Mouse (Mus musculus): ENCODE results near the gene Pex16.

Pex16 gene

DNA sequence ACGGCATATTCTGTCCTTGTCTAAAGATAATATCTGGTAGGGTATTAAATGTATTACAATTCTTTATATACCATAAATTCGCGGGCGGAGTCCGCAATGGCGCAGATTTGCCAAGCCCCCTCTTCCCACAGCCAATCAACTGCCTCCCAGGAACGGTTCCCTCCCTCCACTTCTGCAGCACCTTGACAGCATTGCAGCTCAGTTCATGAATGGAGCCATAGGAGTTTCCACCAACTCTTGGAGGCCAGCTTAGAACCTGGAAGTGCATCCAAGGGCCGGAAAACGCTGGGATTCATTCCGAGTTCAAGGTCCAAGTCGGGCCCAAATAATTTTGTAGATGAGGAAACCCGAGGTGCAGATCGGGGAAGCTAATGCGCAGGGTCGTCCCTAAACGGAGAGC, at the start of gene Pex16, which contains the start of gene Large2:
Pex16 (plus strand) TSS at position 163 of the 400 bp plus-strand sequence.
Large2 (minus strand) TSS at position 356 of the 400 bp plus-strand sequence.
- peak; percentile 74 to 81 for DNase-seq (ENCODE audit: low spot score in 2 of 2)

DNA sequence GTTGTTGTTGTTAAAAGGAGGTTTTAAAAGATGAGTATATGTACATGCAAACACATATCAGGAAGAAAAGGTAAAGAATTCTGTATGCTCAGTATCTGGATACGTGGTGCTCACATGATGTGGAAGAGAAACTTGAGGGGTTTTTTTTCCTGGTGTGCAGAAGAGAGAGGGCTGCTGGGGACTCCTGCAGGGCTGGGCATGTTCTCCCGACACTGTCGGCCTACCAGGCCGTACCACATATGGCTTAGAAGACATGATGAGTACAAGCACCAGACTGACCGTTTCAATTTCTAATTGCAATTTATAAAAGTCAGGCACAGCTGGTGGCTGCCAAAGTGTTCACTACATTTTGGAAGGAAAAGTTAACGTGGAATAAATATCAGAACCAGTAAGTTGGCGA, 48.8 kb upstream of the Pex16 start:
- no peak for DNase-seq (ENCODE audit: low spot score in 2 of 2)

- DNase-seq (ENCODE audit: low spot score in 2 of 2), result no peak
Measured at GRCm38 (mm10) chr2:92326221-92326620, 48.3 kb upstream of the Pex16 start.

DNA sequence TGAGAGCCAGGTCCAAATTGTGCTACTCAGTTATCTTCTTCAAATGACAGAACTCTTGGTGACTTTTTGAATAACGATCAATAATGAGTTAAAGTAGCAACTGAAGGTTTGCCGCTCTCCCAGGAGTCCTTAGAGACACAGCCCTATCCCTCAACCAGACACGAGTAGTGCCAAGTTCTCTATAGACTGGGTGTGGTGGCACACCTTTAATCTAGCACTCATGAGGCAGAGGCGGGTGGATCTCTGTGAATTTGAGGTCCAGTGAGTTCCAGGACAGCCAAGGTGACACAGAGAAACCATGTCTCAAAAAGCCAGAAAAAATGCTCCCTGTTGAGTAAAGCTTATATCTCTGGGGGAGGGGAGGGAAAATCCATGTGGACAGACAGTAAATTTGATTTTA, 46.9 kb upstream of the Pex16 start:
- no peak for DNase-seq (ENCODE audit: low spot score in 2 of 2)

DNA sequence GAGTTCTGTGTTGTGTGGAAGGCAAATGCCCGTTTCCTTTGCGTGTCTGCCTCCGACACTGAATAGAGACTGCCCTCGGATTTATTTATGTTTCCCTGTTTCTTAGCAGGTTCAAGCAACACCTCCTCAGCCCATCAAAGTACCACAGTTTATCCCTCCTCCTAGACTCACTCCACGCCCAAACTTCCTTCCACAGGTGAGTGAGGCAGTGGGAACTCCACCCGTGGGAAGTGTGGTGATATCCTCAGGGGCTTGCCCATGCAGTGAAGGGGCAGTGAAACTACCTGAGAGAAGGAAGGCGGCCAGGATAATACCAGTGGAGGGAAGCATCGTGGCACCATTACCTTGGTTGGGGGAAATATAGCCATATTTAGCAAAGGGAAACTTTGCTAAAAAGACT, 46.3 kb upstream of the Pex16 start:
- DNase-seq (ENCODE audit: low spot score in 2 of 2), result no peak

DNA sequence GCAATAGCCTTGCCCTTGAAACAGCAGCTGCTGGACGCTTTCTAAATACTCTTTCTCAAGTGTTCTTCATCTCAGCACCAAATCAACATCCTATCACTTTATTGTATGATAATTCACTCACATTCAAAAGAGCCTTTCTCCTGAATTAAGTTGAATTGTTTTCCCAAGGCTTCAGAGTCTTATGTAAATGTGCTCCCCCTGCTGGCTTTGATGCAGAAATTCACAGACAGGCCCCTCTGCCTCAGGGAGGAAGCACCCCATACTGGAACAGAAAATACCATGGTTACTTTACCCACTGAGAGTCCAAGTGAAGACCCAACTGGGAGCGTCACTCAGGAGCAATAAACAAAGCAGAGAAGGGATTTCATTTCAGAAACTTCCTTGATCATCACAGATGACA, 43.6 kb upstream of the Pex16 start:
- peak in 1 of 2 experiments; percentile 69 for DNase-seq (ENCODE audit: low spot score in 2 of 2)

GRCm38 (mm10) chr2:92331410-92331809, 43.1 kb upstream of the Pex16 start:
- peak in 1 of 2 experiments; percentile 42 for DNase-seq (ENCODE audit: low spot score in 2 of 2)

DNA sequence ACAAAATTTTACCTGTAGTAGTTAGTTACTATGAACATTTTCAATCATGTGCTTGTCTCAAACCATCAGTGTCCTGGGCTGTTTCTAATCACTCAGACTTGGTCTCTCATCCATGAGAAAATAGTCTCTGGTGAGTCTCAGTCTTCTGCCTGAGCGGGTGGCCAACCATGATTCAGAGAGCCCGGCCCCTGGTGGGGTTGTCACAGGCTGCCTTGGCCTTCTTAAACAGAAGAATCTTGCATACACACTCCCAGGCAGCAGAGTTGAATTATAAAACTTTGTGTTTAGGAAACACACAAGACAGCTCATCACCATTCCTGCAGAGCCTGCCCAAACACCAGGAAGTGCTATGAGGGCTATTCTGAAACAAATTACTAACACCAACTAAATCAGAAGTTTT, 42.6 kb upstream of the Pex16 start:
- no peak for DNase-seq (ENCODE audit: low spot score in 2 of 2)

GRCm38 (mm10) chr2:92342418-92342817, 32.1 kb upstream of the Pex16 start:
- no peak for DNase-seq (ENCODE audit: low spot score in 2 of 2)

DNA sequence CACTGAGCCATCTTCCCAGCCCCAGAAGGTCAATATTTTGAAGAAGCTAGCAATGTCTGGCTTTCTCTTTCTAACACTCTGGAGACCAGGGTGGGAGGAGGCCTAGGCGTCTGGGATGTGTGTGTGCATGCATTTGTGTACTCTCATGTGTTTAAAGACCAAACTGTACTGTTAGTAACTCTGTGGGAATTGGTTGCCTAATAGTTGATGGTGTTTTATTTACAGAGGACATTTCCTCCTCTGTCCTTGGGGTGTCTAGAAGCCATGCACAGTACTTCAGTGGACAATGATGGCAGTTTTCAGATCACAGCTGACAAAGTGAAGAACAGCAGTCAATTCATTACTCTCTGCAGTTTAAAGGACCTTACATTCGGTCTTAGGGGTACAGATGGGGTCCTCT, 27.3 kb upstream of the Pex16 start:
- no peak for DNase-seq (ENCODE audit: low spot score in 2 of 2)

DNA sequence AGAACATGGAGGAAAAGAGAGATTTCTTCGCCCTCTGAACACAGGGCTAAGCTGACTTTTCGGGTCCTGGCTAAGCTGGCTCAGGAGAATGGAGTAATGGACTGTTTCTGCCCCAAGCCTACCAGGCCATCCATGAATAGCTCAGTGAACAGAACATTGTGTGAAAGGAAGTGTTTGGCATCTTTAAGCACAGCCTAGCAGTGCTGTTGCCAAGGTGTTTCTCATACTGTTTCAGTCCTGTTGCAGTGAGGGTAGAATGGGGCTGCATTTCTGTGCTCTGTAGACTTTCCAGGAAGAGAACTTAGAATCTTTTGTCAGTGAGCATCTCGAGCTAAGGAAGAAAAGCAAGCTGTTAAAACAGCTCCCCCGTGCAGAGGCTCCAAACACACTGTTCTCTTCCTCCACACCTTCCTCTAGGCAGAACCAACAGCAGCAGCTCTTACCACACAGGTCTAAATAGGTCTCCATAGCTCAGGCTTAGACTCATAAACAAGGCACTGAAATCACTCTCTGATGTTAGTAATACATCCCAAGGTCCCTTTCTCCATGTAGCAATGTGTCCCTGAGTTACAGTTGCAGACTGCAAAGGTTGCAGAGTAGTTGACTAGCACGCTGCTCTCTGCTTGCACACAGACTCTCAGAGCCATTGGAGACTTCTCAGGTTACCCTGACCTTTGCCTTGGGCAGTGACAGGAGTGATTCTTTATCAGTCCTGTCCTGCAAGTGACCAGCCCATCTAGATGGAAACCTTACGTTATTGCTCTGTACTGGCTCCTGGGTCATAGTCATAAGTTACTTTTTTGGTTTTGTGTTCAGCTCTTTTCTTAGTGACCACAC, 24.7 kb upstream of the Pex16 start:
- no peak for DNase-seq (ENCODE audit: low spot score in 2 of 2)

GRCm38 (mm10) chr2:92350686-92351085, 23.8 kb upstream of the Pex16 start:
- DNase-seq (ENCODE audit: low spot score in 2 of 2), result no peak

GRCm38 (mm10) chr2:92353402-92353801, 21.1 kb upstream of the Pex16 start:
- no peak for DNase-seq (ENCODE audit: low spot score in 2 of 2)

DNA sequence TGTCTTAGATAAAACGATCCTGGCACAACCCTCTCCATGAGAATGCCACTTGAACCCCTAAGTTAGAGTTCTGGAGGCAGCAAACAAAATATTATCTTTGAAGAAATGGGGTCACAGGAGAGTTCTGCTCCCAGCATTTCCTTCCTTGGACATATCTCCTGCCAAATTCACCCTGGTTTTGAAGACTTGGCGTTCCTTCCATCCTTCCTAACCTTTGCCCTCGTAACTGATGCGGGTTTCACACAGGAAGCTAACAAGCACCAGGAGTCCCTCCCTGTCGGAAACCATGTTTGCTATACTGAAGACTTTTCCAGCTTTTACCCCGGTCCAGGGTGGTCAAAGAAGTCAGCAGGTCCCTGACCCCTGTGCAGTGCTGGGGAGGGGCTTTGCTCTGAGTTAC, 20.3 kb upstream of the Pex16 start:
- no peak for DNase-seq (ENCODE audit: low spot score in 2 of 2)

DNA sequence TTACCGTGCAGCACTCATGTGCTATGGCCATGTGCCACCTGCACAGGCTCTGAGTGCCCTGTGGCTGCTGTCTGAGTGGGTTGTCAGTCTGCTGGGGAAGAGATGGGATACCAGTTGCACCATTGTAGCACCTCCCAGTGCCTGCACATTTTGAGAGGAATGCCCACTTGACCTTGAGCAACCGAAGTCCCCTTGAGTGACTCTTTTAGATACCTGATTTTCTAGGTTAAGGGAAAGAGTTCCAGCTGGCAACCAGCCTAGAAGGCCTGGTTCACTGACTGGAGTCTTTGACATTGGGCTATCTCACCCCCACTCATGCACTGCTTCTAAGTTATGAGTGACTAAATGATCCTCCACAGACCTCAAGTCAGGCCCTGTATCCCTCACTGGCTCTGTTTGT, 15.2 kb upstream of the Pex16 start:
- DNase-seq (ENCODE audit: low spot score in 2 of 2), result no peak

DNA sequence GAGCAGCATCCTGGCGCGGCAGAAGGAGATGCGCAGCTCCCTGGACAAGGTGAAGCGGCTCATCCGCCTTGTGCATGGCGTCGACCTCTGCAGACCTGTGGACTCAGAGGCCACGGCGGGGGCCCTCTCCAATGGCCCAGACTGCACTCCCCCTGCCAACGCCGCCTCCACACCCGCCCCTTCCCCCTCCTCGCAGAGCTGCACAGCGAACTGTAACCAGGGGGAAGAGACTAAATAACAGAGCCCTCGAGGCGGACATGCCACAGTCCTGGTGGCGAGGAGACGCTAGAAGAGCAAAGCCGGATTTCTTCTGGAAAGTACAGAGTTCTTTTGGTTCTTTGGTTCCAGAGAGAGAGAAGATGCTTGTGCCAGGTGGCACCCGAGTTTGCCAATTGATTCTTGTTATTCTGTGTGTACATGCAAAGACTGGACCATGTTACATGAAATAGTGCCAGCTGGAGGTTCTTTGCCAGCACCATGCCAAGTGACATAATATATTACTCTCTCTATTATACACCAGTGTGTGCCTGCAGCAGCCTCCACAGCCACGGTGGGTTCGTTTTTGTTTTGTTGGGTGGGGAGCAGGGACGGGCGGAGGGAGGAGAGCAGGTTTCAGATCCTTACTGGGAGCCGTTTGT, 14.2 kb upstream of the Pex16 start:
- DNase-seq (ENCODE audit: low spot score in 2 of 2), result no peak

- no peak for DNase-seq (ENCODE audit: low spot score in 2 of 2)
Measured at GRCm38 (mm10) chr2:92360893-92361292, 13.6 kb upstream of the Pex16 start.

- DNase-seq (ENCODE audit: low spot score in 2 of 2), result no peak
Measured at GRCm38 (mm10) chr2:92361795-92362194, 12.7 kb upstream of the Pex16 start.

DNA sequence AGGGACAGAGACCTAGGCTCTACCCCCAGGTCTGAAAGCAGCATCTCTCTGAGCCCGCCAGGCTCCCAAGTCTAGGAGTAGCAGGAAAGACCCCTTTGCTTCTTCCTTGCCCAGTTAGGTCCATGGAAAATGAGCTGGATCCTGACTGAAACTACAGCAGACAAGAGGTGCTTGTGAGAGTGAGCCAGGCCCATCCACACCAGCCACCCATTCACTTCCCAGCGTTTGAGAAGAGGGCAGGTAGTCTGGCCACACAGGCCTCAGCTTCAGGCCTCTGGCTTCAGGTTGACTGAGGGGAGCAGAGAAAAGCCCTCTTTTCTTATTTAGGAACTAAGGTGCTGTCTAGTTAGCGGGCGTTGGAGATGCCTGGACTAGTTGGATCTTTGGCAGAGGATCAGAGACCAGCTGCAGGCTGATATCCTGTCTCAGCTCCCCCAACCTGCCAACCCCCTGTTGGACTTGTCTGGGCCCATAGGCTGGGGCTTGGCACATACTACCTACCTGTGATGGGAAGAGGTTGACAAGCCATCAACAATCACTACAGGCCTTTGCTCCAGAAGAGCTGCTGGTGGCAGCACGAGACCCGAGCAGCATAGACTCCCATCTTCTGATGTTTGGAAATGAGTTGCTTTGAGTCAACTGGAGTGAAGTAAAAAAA, 11.8 kb upstream of the Pex16 start:
- DNase-seq (ENCODE audit: low spot score in 2 of 2), result no peak

GRCm38 (mm10) chr2:92364086-92364485, 10.4 kb upstream of the Pex16 start:
- no peak for DNase-seq (ENCODE audit: low spot score in 2 of 2)

- no peak for DNase-seq (ENCODE audit: low spot score in 2 of 2)
Measured at GRCm38 (mm10) chr2:92365568-92365967, 8.9 kb upstream of the Pex16 start.

- no peak for DNase-seq (ENCODE audit: low spot score in 2 of 2)
Measured at GRCm38 (mm10) chr2:92367383-92368029, 7.0 kb upstream of the Pex16 start.

Measured in right cerebral cortex, postnatal 10 days (tissue).